Mouse (Mus musculus) lung, adult 2 months (tissue): Measurements from ENCODE around the gene Selenow.
A peak's percentile ranks its signal among the peaks of the same experiment; 100 is the strongest.

Source experiments
- CTCF ChIP-seq: fragments of 200-500 bp; IDR thresholded peaks from 2 replicates; pipeline ENCODE4 v1.5.1; 2011; ENCODE audit warnings: mild to moderate bottlenecking, low read length, control low read depth; ENCODE audit not compliant: insufficient read depth
- POLR2A ChIP-seq: fragments of 200-500 bp; IDR thresholded peaks from 2 replicates; pipeline ENCODE4 v1.6.1; 2011; ENCODE audit warnings: low read depth, mild to moderate bottlenecking, control low read depth, low read length, borderline replicate concordance; ENCODE audit errors: extremely low read depth

GRCm38 (mm10) chr7:15948381-15948941 is 26.3 kb upstream of the Selenow start:
- TF ChIP-seq CTCF (peak; percentile 77), POLR2A (peak; percentile 70; the same call in 1 of the 2 replicates)
